Mouse (Mus musculus) heart, embryonic 16.5 days (tissue): ENCODE results near the gene Apobec3. TPM values are rescaled to one million over a fixed set of nuclear protein-coding genes. Genes with fewer than 3 reads are reported as not detected.

Experiments used
- ATAC-seq: fragments of 200-750 bp; cut with Nextera tagmentation; replicated peaks from 2 replicates; pipeline ENCODE4 v1.8.0; 2017; ENCODE audit warnings: moderate number of reproducible peaks; ENCODE audit not compliant: insufficient read depth, low FRiP score; ENCODE audit errors: extremely low read depth
- H3K27ac ChIP-seq: fragments of 300-500 bp; sonication (generic); 2 replicates; pipeline ENCODE4 v1.5.1; 2014; ENCODE audit warnings: mild to moderate bottlenecking, low read length, control low read depth, moderate library complexity
- H3K27me3 ChIP-seq: fragments of 300-500 bp; sonication (generic); 2 replicates; pipeline ENCODE4 v1.6.1; 2014; ENCODE audit warnings: low read length, mixed read lengths; ENCODE audit not compliant: control insufficient read depth, insufficient read depth
- H3K36me3 ChIP-seq: fragments of 300-500 bp; sonication (generic); 2 replicates; pipeline ENCODE4 v1.6.1; 2014; ENCODE audit not compliant: control insufficient read depth, insufficient read depth
- H3K4me1 ChIP-seq: fragments of 300-500 bp; sonication (generic); 2 replicates; pipeline ENCODE4 v1.6.1; 2014; ENCODE audit warnings: low read length, mixed read lengths; ENCODE audit not compliant: control insufficient read depth, insufficient read depth
- H3K4me2 ChIP-seq: fragments of 300-500 bp; sonication (generic); 2 replicates; pipeline ENCODE4 v1.6.1; 2014; ENCODE audit warnings: low read depth, mild to moderate bottlenecking, control low read depth, low read length
- H3K4me3 ChIP-seq: fragments of 300-500 bp; sonication (generic); 2 replicates; pipeline ENCODE4 v1.5.1; 2014; ENCODE audit warnings: mild to moderate bottlenecking, control low read depth, low read length
- H3K9ac ChIP-seq: fragments of 300-500 bp; sonication (generic); 2 replicates; pipeline ENCODE4 v1.6.1; 2014; ENCODE audit warnings: low read length, control low read depth
- H3K9me3 ChIP-seq: fragments of 300-500 bp; sonication (generic); replicated peaks from 2 replicates; pipeline ENCODE4 v1.6.1; 2016; ENCODE audit warnings: low read length; ENCODE audit not compliant: control insufficient read depth
- WGBS: fragments of 180-500 bp; shearing (Covaris S2); extraction: QIAGEN DNeasy Blood & Tissue Kit; methylation state at CpG from one replicate; pipeline ENCODE4 v1.1.7; 2014; 5-methylcytosine and 5-hydroxymethylcytosine counted together
- polyA plus RNA-seq: library from polyadenylated mRNA; unstranded; fragments of >200 nt; fragmentation: Nextera tagmentation; extraction: Ambion mirVana; gene quantifications from 2 replicates; pipeline ENCODE4 v1.2.1, GENCODE M21; 2015

The Apobec3 gene
- polyA plus RNA-seq, 1 experiment from 2014 or later = 40.7 TPM

- no peaks in the 10 kb centered on the region for H3K9me3 ChIP-seq
- no peak overlapping the region for H3K27ac ChIP-seq
- no peak for ATAC-seq
- no peaks in the 10 kb centered on the region; the same call in 1 of the 2 replicates for H3K27me3 ChIP-seq
- H3K4me3 ChIP-seq = no peak overlapping the region
- H3K9ac ChIP-seq = no peak overlapping the region
- no peak overlapping the region for H3K4me2 ChIP-seq
- H3K4me1 ChIP-seq = peaks cover 4% of the 10 kb centered on the region
- 50% methylated on average over 3 of the region's 3 CpGs for WGBS
- H3K36me3 ChIP-seq = no peaks in the 10 kb centered on the region
Measured at GRCm38 (mm10) chr15:79958418-79958817, 67.0 kb downstream of the Apobec3 start.

- ATAC-seq = no peak
- H3K4me1 ChIP-seq = no peaks in the 10 kb centered on the region
- no peak overlapping the region for H3K9ac ChIP-seq
- no peaks in the 10 kb centered on the region for H3K36me3 ChIP-seq
- H3K27ac ChIP-seq = no peak overlapping the region
- no peaks in the 10 kb centered on the region; the same call in 1 of the 2 replicates for H3K27me3 ChIP-seq
- H3K4me2 ChIP-seq = no peak overlapping the region
- H3K4me3 ChIP-seq = no peak overlapping the region
- no peaks in the 10 kb centered on the region for H3K9me3 ChIP-seq
- WGBS = 56% methylated on average over 9 of the region's 9 CpGs
Measured at GRCm38 (mm10) chr15:79961366-79961921, 70.0 kb downstream of the Apobec3 start.

GRCm38 (mm10) chr15:79962661-79963060, 71.2 kb downstream of the Apobec3 start:
- Histone ChIP-seq H3K4me2 (no peak overlapping the region), H3K27me3 (no peaks in the 10 kb centered on the region; the same call in 1 of the 2 replicates), H3K9ac (no peak overlapping the region), H3K36me3 (no peaks in the 10 kb centered on the region), H3K4me3 (no peak overlapping the region), H3K27ac (no peak overlapping the region), H3K9me3 (no peaks in the 10 kb centered on the region), H3K4me1 (no peaks in the 10 kb centered on the region)
- ATAC-seq = no peak
- WGBS = 87% methylated on average over 18 of the region's 18 CpGs

GRCm38 (mm10) chr15:79964376-79964775, 72.9 kb downstream of the Apobec3 start:
- H3K9me3 ChIP-seq = no peaks in the 10 kb centered on the region
- no peak for ATAC-seq
- H3K36me3 ChIP-seq = no peaks in the 10 kb centered on the region
- no peak overlapping the region for H3K27ac ChIP-seq
- 85% methylated on average over 7 of the region's 7 CpGs for WGBS
- no peaks in the 10 kb centered on the region; the same call in 1 of the 2 replicates for H3K27me3 ChIP-seq
- no peak overlapping the region for H3K9ac ChIP-seq
- no peaks in the 10 kb centered on the region for H3K4me1 ChIP-seq
- H3K4me2 ChIP-seq = no peak overlapping the region
- no peak overlapping the region for H3K4me3 ChIP-seq

Other genes with a start within 250 kb of the Apobec3 start
- 0.75 and 1.1 TPM in 2 replicates for gene Fam227a, start 232.7 kb upstream of the Apobec3 start, polyA plus RNA-seq
- 59.5 and 59.8 TPM in 2 replicates for gene Cby1, start 232.5 kb upstream of the Apobec3 start, polyA plus RNA-seq
- gene Tomm22, start 220.8 kb upstream of the Apobec3 start, polyA plus RNA-seq = 245 and 258 TPM in 2 replicates
- gene Josd1, start 203.7 kb upstream of the Apobec3 start, polyA plus RNA-seq = 22.3 and 23.2 TPM in 2 replicates
- gene Gtpbp1, start 200.8 kb upstream of the Apobec3 start, polyA plus RNA-seq = 29.4 and 30.3 TPM in 2 replicates
- gene Sun2, start 149.1 kb upstream of the Apobec3 start, polyA plus RNA-seq = 6.2 and 7.9 TPM in 2 replicates
- 43.5 and 45.3 TPM in 2 replicates for gene Dnal4, start 113.8 kb upstream of the Apobec3 start, polyA plus RNA-seq
- 2.2 and 2.8 TPM in 2 replicates for gene Nptxr, start 86.9 kb upstream of the Apobec3 start, polyA plus RNA-seq
- not detected in 2 replicates for gene Npcd, start 57.4 kb upstream of the Apobec3 start, polyA plus RNA-seq
- 57.0 and 59.0 TPM in 2 replicates for gene Cbx6, start 57.0 kb upstream of the Apobec3 start, polyA plus RNA-seq
- 1.4 and 1.7 TPM in 2 replicates for gene Cbx7, start 79.5 kb downstream of the Apobec3 start, polyA plus RNA-seq
- gene Pdgfb, start 123.3 kb downstream of the Apobec3 start, polyA plus RNA-seq = 3.2 and 4.6 TPM in 2 replicates
- gene Syngr1, start 199.7 kb downstream of the Apobec3 start, polyA plus RNA-seq = 55.4 and 61.2 TPM in 2 replicates
- 606 and 610 TPM in 2 replicates for gene Rpl3, start 200.2 kb downstream of the Apobec3 start, polyA plus RNA-seq
- gene Tab1, start 241.5 kb downstream of the Apobec3 start, polyA plus RNA-seq = 29.9 and 33.4 TPM in 2 replicates